Mouse (Mus musculus): Measurements from ENCODE around the gene Psmb8. TPM values are rescaled to one million over a fixed set of nuclear protein-coding genes. Genes with fewer than 3 reads are reported as not detected.
A peak's percentile ranks its signal among the peaks of the same experiment; 100 is the strongest.

Psmb8 gene
- total RNA-seq (2021), result 10 to 100 TPM; 36.2 to 74.2 TPM
- long read RNA-seq, experiment 1, transcript Psmb8-201 (6 exons, 1,628 nt), result major isoform, 29 of 32 reads
- long read RNA-seq, experiment 1, partial matches to known transcripts, result 1 of 32 reads
- long read RNA-seq, experiment 1, other reads (novel, unspliced or antisense), result 2 of 32 reads
- long read RNA-seq, experiment 2, transcript Psmb8-201 (6 exons, 1,628 nt), result major isoform, 48 of 57 reads
- long read RNA-seq, experiment 2, partial matches to known transcripts, result 1 of 57 reads
- long read RNA-seq, experiment 2, other reads (novel, unspliced or antisense), result 8 of 57 reads

GRCm38 (mm10) chr17:34196941-34197894 lies at the start of gene Psmb8:
Psmb8 (plus strand) TSS chr17:34197721.
- peak; percentile 87 to 91 for DNase-seq (ENCODE audit: low spot score in 2 of 2)

GRCm38 (mm10) chr17:34152923-34153322 lies 44.6 kb upstream of the Psmb8 start, which contains the start of gene H2-DMb1:
H2-DMb1 (plus strand) TSS chr17:34153072.
- no peak for DNase-seq (ENCODE audit: low spot score in 2 of 2)

- DNase-seq (ENCODE audit: low spot score in 2 of 2), result no peak
Observed at GRCm38 (mm10) chr17:34155534-34155933, 42.0 kb upstream of the Psmb8 start.

GRCm38 (mm10) chr17:34164202-34164895 lies 33.2 kb upstream of the Psmb8 start:
- DNase-seq (ENCODE audit: low spot score in 2 of 2), result no peak

DNA sequence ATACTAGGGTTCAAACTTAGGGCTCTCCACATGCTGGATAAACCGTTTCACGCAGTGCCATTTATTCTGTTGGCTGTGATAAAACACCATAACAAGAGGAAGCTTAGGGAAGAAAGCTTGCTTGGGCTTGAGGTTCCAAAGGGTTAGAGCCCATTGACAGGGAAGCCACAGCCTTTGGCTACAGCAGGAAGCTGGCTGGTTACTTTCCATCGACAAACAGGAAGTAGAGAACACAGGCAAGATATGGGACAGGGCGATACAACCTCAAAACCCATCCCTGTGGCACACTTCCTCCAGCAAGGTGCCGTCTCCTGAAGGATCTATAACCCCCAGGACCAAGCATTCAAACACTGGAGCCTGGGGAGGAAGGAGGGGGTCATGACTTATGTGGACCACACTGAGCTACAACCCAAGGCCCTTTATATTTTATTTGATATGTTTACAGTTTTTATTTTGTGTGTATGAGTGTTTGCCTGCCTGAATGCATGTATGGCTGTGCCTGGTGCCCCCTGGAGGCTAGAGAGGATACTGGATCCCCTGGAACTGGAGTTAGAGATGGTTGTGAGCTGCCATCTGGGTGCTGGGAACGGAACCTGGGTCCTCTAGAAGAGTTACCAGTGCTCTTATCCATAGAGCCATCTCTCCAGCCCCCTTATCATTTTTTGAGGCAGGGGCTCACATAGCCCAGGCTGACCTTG lies 32.3 kb upstream of the Psmb8 start:
- DNase-seq (ENCODE audit: low spot score in 2 of 2), result no peak

DNA sequence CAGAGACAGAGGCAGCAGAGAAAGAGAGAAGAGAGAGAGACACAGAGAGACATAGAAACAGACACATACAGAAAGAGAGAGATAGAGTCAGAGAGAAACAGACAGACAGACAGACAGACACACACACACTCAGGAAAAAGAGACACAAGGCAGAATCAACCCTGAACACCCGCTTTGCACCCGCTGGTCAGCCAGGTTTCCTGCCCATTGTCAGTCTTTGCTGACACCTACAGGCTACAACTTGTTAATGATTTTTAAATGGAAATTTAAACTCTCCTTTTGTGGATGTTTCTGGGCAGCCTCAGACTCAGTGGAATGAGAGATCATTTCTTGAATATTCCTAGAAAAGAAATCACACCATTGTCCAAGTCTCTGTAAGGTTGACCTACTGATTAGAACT lies 28.2 kb upstream of the Psmb8 start:
- DNase-seq (ENCODE audit: low spot score in 2 of 2), result no peak

DNA sequence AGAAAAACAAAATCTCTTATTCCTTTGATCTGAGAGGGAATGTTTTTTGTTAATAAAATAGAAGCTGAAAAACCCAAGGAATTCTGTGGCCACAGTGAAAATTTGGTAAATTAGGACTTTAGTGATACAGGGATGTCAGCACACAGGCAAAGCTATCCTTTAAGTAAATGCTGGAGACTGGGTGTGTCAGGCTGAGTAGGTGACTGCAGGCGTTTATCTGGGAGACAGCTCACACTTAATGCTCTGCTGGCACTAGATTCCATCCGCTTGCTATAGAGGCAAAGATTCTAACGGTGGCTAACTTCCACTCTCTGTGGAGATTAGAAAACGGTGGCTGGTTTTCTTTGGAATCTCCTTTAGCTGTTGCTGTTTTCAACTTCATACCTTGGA lies 27.0 kb upstream of the Psmb8 start:
- DNase-seq (ENCODE audit: low spot score in 2 of 2), result no peak

GRCm38 (mm10) chr17:34170877-34171498 lies 26.5 kb upstream of the Psmb8 start:
- peak; percentile 82 to 87 for DNase-seq (ENCODE audit: low spot score in 2 of 2)

DNA sequence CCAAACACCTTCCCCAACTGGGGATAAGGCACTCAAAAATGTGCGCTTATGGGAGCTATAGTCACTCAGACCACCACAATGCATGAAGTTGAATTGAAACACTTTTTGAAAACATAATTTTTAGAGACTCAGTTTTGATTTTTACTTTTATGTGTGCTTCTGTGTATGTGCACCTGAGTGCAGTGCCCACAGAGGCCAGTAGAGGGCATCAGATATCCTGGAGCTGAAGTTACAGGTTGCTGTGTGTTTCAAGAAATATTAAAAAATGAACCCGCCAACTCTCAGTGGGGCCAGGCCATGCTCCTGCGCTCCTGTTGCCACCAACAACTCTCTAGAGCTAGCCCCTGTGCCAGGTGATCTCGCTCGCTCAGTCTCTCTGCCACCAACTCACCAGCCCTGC lies 25.0 kb upstream of the Psmb8 start:
- DNase-seq (ENCODE audit: low spot score in 2 of 2), result no peak

DNA sequence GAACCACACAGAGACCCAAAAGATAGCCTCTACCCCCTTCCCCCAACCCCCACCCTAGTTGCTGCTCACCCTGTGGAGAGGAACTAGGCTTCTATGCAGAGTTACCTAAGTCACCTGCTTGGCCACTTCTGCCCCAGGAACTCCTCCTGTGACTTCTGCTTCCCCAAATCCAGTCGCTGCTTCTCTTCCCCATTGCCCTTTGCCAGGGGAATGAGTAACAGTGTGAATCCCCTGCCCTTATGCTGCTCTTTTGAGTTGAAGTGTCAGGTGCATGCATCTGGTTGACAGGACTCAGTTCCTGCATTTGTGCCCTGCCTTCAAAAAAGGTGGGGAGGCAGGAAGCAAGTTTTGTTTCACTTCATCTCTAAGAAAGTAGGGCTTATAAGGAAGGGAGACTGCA lies 23.4 kb upstream of the Psmb8 start:
- DNase-seq (ENCODE audit: low spot score in 2 of 2), result no peak

DNA sequence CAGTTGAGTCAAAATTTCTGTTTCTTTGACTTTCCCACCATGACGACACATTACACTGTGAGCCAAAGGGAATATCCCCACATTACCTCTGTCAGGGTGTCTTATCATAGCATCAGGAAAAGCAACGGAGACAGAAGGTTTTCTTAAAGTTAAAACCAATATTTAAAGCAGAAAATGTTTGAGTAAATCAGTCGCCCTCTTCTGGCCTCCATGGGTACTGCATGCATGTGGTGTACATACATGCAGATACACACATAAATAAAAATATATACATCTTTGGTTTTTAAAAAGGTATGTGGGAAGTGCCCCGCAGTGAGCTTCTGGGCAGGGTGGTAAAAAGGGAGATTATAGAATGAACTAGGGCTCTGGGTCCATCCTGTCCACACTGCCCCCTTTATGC lies 20.3 kb upstream of the Psmb8 start:
- no peak for DNase-seq (ENCODE audit: low spot score in 2 of 2)

- DNase-seq (ENCODE audit: low spot score in 2 of 2), result no peak
Observed at GRCm38 (mm10) chr17:34179019-34179418, 18.5 kb upstream of the Psmb8 start.

DNA sequence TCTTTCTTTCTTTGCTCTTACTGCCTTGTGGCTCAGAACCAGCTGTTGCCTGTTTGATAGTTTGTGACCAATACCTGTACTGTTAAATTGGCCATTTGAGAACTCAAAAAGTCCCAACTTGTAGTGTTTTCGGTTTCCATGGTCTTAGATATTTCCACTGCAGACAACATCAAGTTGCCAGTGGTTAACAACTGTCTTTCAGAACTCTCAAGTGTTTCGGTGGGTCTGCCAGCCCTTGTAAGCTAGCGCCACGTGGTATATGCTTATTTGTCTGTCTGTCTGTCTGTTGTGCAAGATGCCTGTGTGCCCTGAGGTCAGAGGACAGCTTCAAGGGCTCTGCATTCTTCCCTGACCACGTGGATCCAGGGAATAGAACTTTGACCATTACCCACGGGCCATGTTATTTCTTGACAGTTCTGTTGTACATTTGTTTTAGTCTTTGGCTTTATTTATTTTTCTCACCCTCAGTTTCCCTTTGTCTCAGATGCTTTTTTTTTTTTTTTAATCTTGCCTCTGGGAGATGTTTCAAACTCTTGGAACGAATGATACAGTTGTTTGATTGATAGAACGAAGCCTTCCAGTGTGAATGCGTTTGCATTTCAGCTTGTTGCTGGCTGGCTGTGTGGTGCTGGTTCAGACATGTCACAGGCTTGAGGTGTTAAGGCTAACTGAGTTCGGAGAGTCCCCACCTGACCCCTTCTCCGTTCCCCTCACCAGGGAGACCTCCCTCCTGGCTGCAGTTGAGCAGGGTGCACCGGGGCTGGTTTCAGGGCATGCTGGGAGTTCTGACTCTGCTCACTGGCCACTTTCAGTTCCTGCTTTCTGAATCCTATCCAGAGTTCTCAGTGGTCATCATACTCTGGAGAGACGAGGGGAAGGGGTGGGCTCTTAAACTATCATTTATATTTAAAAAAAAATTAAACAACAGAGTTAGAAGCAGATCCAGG lies 17.3 kb upstream of the Psmb8 start:
- no peak for DNase-seq (ENCODE audit: low spot score in 2 of 2)

- DNase-seq (ENCODE audit: low spot score in 2 of 2), result no peak
Observed at GRCm38 (mm10) chr17:34183564-34184219, 13.8 kb upstream of the Psmb8 start.

- no peak for DNase-seq (ENCODE audit: low spot score in 2 of 2)
Observed at GRCm38 (mm10) chr17:34185526-34185925, 12.0 kb upstream of the Psmb8 start.

DNA sequence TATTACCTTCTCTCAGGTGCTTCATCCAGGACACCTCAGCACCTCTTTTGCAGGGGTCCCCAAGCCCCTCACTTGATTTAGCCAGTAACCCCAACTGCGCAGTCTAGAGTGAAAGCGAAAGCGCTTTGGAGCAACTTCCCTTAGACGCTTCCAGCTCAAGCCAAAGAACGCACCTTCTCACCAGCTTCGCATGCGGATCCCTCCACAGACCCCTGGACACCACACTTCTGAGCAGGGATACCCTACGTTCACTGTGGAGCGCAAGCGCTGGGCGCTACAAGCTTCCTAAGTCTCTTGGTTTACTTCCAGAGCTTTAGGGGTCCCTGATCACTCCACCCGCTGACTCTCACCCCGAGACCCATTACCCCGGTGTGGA lies 10.6 kb upstream of the Psmb8 start:
- no peak for DNase-seq (ENCODE audit: low spot score in 2 of 2)

DNA sequence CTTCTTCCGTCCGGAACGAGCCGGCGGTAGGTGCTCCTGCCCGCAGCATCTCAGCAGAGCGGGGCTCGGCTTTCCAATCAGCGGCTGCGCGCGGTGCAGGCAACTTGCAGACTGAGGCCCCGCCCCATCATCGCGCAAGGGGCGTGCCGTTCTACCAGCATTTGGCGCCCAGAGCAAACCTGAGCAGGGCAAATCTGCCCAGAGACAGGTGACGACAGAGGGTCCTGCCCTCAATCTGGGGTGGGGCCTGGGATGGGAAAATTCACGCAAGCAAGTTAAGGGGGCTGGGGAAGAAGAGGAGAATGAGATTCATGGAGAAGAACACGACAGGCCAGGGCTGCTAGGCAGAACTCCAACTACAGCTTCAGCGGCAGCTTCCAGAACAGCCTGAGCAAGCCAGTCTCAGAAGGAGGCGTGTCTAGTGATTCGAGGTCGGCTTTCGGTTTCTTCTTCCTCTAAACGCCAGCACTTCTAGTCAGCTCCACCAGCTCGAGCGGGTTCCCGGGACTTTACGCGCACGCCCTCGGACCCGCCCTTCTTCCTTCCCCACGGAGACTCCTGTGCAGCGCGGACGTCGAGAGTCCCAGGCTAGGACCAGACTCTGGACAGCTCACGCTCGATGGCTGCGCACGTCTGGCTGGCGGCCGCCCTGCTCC lies 10.1 kb upstream of the Psmb8 start, which contains the start of the genes Tap1 and Psmb9:
Gene Tap1, plus strand, starts transcription at position 293 of the 656 bp plus-strand sequence.
Gene Psmb9, minus strand, starts transcription at position 504 of the 656 bp plus-strand sequence.
- peak; percentile 99 to 100 for DNase-seq (ENCODE audit: low spot score in 2 of 2)

DNA sequence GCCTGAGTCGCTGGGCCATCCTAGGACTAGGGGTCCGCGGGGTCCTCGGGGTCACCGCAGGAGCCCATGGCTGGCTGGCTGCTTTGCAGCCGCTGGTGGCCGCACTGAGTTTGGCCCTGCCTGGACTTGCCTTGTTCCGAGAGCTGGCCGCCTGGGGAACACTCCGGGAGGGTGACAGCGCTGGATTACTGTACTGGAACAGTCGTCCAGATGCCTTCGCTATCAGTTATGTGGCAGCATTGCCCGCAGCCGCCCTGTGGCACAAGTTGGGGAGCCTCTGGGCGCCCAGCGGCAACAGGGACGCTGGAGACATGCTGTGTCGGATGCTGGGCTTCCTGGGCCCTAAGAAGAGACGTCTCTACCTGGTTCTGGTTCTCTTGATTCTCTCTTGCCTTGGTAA lies 9.5 kb upstream of the Psmb8 start:
- peak in 1 of 2 experiments; percentile 54 for DNase-seq (ENCODE audit: low spot score in 2 of 2)

Data from adrenal gland, adult 18-20 months (tissue).